Mouse (Mus musculus) CH12.LX (cell line): ENCODE measurements around the gene Egln2.

Experiments used
- BHLHE40 ChIP-seq: IDR thresholded peaks from 2 replicates; pipeline ENCODE4 v1.6.1; 2011; ENCODE audit warnings: mild to moderate bottlenecking, low read depth, low read length, improper control_type of control experiment
- CHD2 ChIP-seq: IDR thresholded peaks from 2 replicates; pipeline ENCODE4 v1.6.1; 2011; ENCODE audit warnings: low read length, improper control_type of control experiment
- CTCF ChIP-seq, 2 experiments: IDR thresholded peaks in 1 of 2; conservative IDR thresholded peaks in 1 of 2; 2 replicates each; pipeline ENCODE4 v1.5.1; 2011 to 2012; ENCODE audit warnings: low read depth in 2 of 2, low read length in 2 of 2, improper control_type of control experiment in 1 of 2, inconsistent platforms in 1 of 2, mild to moderate bottlenecking in 1 of 2, moderate library complexity in 1 of 2
- E2F4 ChIP-seq: IDR thresholded peaks from 2 replicates; pipeline ENCODE4 v1.6.1; 2011; ENCODE audit warnings: low read depth, low read length, improper control_type of control experiment; ENCODE audit not compliant: insufficient replicate concordance
- EP300 ChIP-seq: IDR thresholded peaks from 2 replicates; pipeline ENCODE4 v1.6.1; 2011; ENCODE audit warnings: low read length, improper control_type of control experiment
- HCFC1 ChIP-seq: IDR thresholded peaks from 2 replicates; pipeline ENCODE4 v1.6.1; 2012; ENCODE audit warnings: low read depth, mild to moderate bottlenecking, inconsistent platforms, low read length, improper control_type of control experiment
- POLR2A ChIP-seq: IDR thresholded peaks from 2 replicates; pipeline ENCODE4 v1.6.1; 2011; ENCODE audit warnings: low read depth, mild to moderate bottlenecking, improper control_type of control experiment, low read length
- RCOR1 ChIP-seq: conservative IDR thresholded peaks from 2 replicates; pipeline ENCODE4 v1.6.1; 2012; ENCODE audit warnings: low read depth, mild to moderate bottlenecking, inconsistent platforms, low read length, improper control_type of control experiment
- USF2 ChIP-seq: conservative IDR thresholded peaks from 2 replicates; pipeline ENCODE4 v1.6.1; 2011; ENCODE audit warnings: low read depth, low read length, improper control_type of control experiment
- ZC3H11A ChIP-seq: IDR thresholded peaks from 2 replicates; pipeline ENCODE4 v1.6.1; 2012; ENCODE audit warnings: low read depth, mild to moderate bottlenecking, inconsistent platforms, low read length, improper control_type of control experiment
- ZMIZ1 ChIP-seq: IDR thresholded peaks from 2 replicates; pipeline ENCODE4 v1.6.1; 2012; ENCODE audit warnings: low read depth, mild to moderate bottlenecking, inconsistent platforms, low read length, improper control_type of control experiment

DNA sequence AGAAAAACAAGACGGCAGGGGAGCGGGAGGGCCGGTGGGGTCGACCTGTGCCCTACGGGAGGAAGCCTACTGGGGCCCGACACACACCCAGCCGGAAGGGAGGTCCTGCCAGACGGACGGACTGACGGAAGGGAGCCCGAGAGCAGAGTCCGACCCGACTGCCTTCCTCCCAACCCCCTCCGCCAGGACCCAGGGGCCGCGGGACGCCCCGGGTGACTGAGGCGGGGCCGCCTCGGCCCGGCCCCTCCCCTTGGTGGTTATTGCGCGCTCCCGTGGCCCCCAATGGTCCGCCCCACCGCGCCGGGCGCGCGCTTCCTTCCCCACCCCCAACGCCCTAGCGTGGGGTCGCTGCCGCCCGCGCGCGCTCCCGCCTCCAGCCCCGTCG lies 381 bp downstream of the Egln2 start:
- TF ChIP-seq CTCF (conservative IDR thresholded peaks at IDR 0.05 in 1 of 2, IDR thresholded peaks at IDR 0.05 in 1 of 2; ENCODE audit: low read depth in 2 of 2, low read length in 2 of 2), result no peak
- no peak for TF ChIP-seq ZC3H11A
- TF ChIP-seq CHD2, result peak; percentile 68
- TF ChIP-seq EP300, result no peak
- no peak for TF ChIP-seq USF2
- peak; percentile 85 for TF ChIP-seq HCFC1
- 0 out of 2 replicates have a peak, but pooled peaks have one; percentile 24 for TF ChIP-seq ZMIZ1
- 0 out of 2 replicates have a peak, but pooled peaks have one; percentile 21 for TF ChIP-seq RCOR1
- TF ChIP-seq POLR2A, result peak; percentile 55
- TF ChIP-seq BHLHE40, result 0 out of 2 replicates have a peak, but pooled peaks have one; percentile 12
- TF ChIP-seq E2F4, result no peak
